Mouse (Mus musculus) intestine, embryonic 14.5 days (tissue): ENCODE data around the gene Ptbp1. TPM values are rescaled to one million over a fixed set of nuclear protein-coding genes. Genes with fewer than 3 reads are reported as not detected.

Experiments
- ATAC-seq: fragments of 200-750 bp; cut with Nextera tagmentation; replicated peaks from 2 replicates; pipeline ENCODE4 v1.8.0; 2017; ENCODE audit warnings: low read depth, moderate number of reproducible peaks, moderate TSS enrichment, moderate library complexity; ENCODE audit not compliant: low FRiP score, low TSS enrichment
- DNase-seq: peaks from one replicate; pipeline ENCODE4 v3.0.0-alpha.2; 2018; ENCODE audit warnings: low spot score
- H3K27ac ChIP-seq: fragments of 300-500 bp; sonication (generic); 2 replicates; pipeline ENCODE4 v1.5.1; 2014; ENCODE audit warnings: low read depth, mild to moderate bottlenecking, control low read depth
- H3K27me3 ChIP-seq: fragments of 300-500 bp; sonication (generic); replicated peaks from 2 replicates; pipeline ENCODE4 v1.6.1; 2014; ENCODE audit warnings: low read length, control low read depth; ENCODE audit not compliant: control insufficient read depth, insufficient read depth
- H3K36me3 ChIP-seq: fragments of 300-500 bp; sonication (generic); 2 replicates; pipeline ENCODE4 v1.6.1; 2014; ENCODE audit warnings: low read length, control low read depth; ENCODE audit not compliant: control insufficient read depth, insufficient read depth
- H3K4me1 ChIP-seq: fragments of 300-500 bp; sonication (generic); replicated peaks from 2 replicates; pipeline ENCODE4 v1.6.1; 2014; ENCODE audit warnings: low read length, control low read depth, mixed read lengths; ENCODE audit not compliant: control insufficient read depth, insufficient read depth
- H3K4me2 ChIP-seq: fragments of 300-500 bp; sonication (generic); 2 replicates; pipeline ENCODE4 v1.6.1; 2014; ENCODE audit warnings: low read length
- H3K4me3 ChIP-seq: fragments of 300-500 bp; sonication (generic); 2 replicates; pipeline ENCODE4 v1.5.1; 2014; ENCODE audit warnings: low read depth, low read length, control low read depth, mixed read lengths
- H3K9ac ChIP-seq: fragments of 300-500 bp; sonication (generic); 2 replicates; pipeline ENCODE4 v1.6.1; 2014; ENCODE audit warnings: mild to moderate bottlenecking, low read length
- H3K9me3 ChIP-seq: fragments of 300-500 bp; sonication (generic); 2 replicates; pipeline ENCODE4 v1.6.1; 2016; ENCODE audit warnings: low read length, control low read depth; ENCODE audit not compliant: control insufficient read depth
- WGBS: fragments of 180-500 bp; shearing (Covaris S2); extraction: QIAGEN DNeasy Blood & Tissue Kit; methylation state at CpG from one replicate; pipeline ENCODE4 v1.1.7; 2014; 5-methylcytosine and 5-hydroxymethylcytosine counted together
- polyA plus RNA-seq: library from polyadenylated mRNA; unstranded; fragments of >200 nt; fragmentation: Nextera tagmentation; extraction: Ambion mirVana; gene quantifications from 2 replicates; pipeline ENCODE4 v1.2.1, GENCODE M21; 2014

The Ptbp1 gene
- polyA plus RNA-seq, 1 experiment from 2014 or later: 291 TPM

GRCm38 (mm10) chr10:79906712-79907111 lies 52.5 kb downstream of the Ptbp1 start:
- Histone ChIP-seq H3K9me3 (no peaks in the 10 kb centered on the region; the same call in 1 of the 2 replicates), H3K27me3 (no peaks in the 10 kb centered on the region), H3K4me3 (no peak overlapping the region), H3K4me2 (no peak overlapping the region), H3K36me3 (peaks cover 60% of the 10 kb centered on the region), H3K9ac (no peak overlapping the region), H3K27ac (no peak overlapping the region), H3K4me1 (0 out of 2 replicates have a peak, but pooled peaks cover 4% of the 10 kb centered on the region)
- no peak for ATAC-seq
- DNase-seq: no peak
- 94% methylated on average over 9 of the region's 9 CpGs for WGBS

- Histone ChIP-seq H3K27ac (no peak overlapping the region), H3K27me3 (no peaks in the 10 kb centered on the region), H3K4me1 (0 out of 2 replicates have a peak, but pooled peaks cover 4% of the 10 kb centered on the region), H3K36me3 (peaks cover 61% of the 10 kb centered on the region), H3K4me2 (no peak overlapping the region), H3K4me3 (no peak overlapping the region), H3K9ac (no peak overlapping the region), H3K9me3 (no peaks in the 10 kb centered on the region; the same call in 1 of the 2 replicates)
- 89% methylated on average over 10 of the region's 10 CpGs for WGBS
- DNase-seq (no peak), ATAC-seq (no peak)
Observed at GRCm38 (mm10) chr10:79907415-79907814, 53.2 kb downstream of the Ptbp1 start.

- peaks cover 51% of the 10 kb centered on the region for H3K36me3 ChIP-seq
Observed at GRCm38 (mm10) chr10:79908167-79909091, 54.2 kb downstream of the Ptbp1 start, which contains the start of gene Med16. Med16 (minus strand) TSS chr10:79908923.

GRCm38 (mm10) chr10:79909092-79909922 lies 55.1 kb downstream of the Ptbp1 start:
- peak overlapping the region; percentile 79 for H3K4me3 ChIP-seq
- ATAC-seq (peak; percentile 44; the same call in 1 of the 2 replicates), DNase-seq (peak; percentile 82)
- WGBS: 22% methylated on average over 14 of the region's 14 CpGs
- H3K36me3 ChIP-seq: peaks cover 48% of the 10 kb centered on the region
- peak overlapping the region; percentile 95 for H3K9ac ChIP-seq
- no peaks in the 10 kb centered on the region for H3K27me3 ChIP-seq
- H3K27ac ChIP-seq: peak overlapping the region; percentile 98
- peak overlapping the region; percentile 46 for H3K4me2 ChIP-seq
- H3K9me3 ChIP-seq: no peaks in the 10 kb centered on the region; the same call in 1 of the 2 replicates
- H3K4me1 ChIP-seq: peaks cover 5% of the 10 kb centered on the region; the same call in 1 of the 2 replicates

More at GRCm38 (mm10) chr10:79908167-79909091, 54.2 kb downstream of the Ptbp1 start, which contains the start of gene Med16:
- no peaks in the 10 kb centered on the region; the same call in 1 of the 2 replicates for H3K9me3 ChIP-seq
- peak within 1 kb of the TSS; percentile 98 for H3K27ac ChIP-seq
- ATAC-seq (peak; percentile 94), DNase-seq (peak; percentile 98)
- peak within 1 kb of the TSS; percentile 79 for H3K4me3 ChIP-seq
- no peaks in the 10 kb centered on the region for H3K27me3 ChIP-seq
- H3K9ac ChIP-seq: peak within 1 kb of the TSS; percentile 95
- peak within 1 kb of the TSS; percentile 46 for H3K4me2 ChIP-seq
- H3K4me1 ChIP-seq: 0 out of 2 replicates have a peak, but pooled peaks cover 4% of the 10 kb centered on the region
- WGBS: under 1% methylated on average over 52 of the region's 52 CpGs

GRCm38 (mm10) chr10:79910556-79910955 lies 56.3 kb downstream of the Ptbp1 start, which contains the start of gene Gm26602:
Gm26602 (plus strand) TSS chr10:79910856.
- Histone ChIP-seq H3K36me3 (peaks cover 38% of the 10 kb centered on the region), H3K4me3 (no peak within 1 kb of the TSS), H3K4me2 (no peak within 1 kb of the TSS), H3K4me1 (peaks cover 18% of the 10 kb centered on the region; the same call in 1 of the 2 replicates), H3K27me3 (no peaks in the 10 kb centered on the region), H3K9me3 (no peaks in the 10 kb centered on the region), H3K27ac (no peak within 1 kb of the TSS), H3K9ac (no peak within 1 kb of the TSS)
- 90% methylated on average over 4 of the region's 4 CpGs for WGBS
- ATAC-seq (no peak), DNase-seq (no peak)

- H3K27me3 ChIP-seq: peaks cover under 1% of the 10 kb centered on the region; the same call in 1 of the 2 replicates
- H3K27ac ChIP-seq: no peak overlapping the region
- ATAC-seq (no peak), DNase-seq (no peak)
- no peak overlapping the region for H3K4me2 ChIP-seq
- H3K4me3 ChIP-seq: no peak overlapping the region
- H3K36me3 ChIP-seq: peaks cover 24% of the 10 kb centered on the region
- no peaks in the 10 kb centered on the region for H3K9me3 ChIP-seq
- WGBS: 62% methylated on average over 20 of the region's 20 CpGs
- no peak overlapping the region for H3K9ac ChIP-seq
- H3K4me1 ChIP-seq: peaks cover 28% of the 10 kb centered on the region; the same call in 1 of the 2 replicates
Observed at GRCm38 (mm10) chr10:79912412-79912811, 58.2 kb downstream of the Ptbp1 start.
